Mouse (Mus musculus): ENCODE data around the gene Cdk5rap2. TPM values are rescaled to one million over a fixed set of nuclear protein-coding genes. Genes with fewer than 3 reads are reported as not detected.

The Cdk5rap2 gene
- polyA plus RNA-seq, 1 experiment from 2014 or later = 25.7 TPM

- no peak for ATAC-seq (ENCODE audit: insufficient number of reproducible peaks, insufficient read depth, low FRiP score, low read depth)
- H3K4me3 ChIP-seq (ENCODE audit: low read depth, low read length) = no peak overlapping the region
- no peaks in the 10 kb centered on the region for H3K9me3 ChIP-seq (ENCODE audit: control insufficient read depth, low read depth, low read length)
- H3K36me3 ChIP-seq (ENCODE audit: control insufficient read depth, insufficient read depth, low read length) = peaks cover 22% of the 10 kb centered on the region; the same call in 1 of the 2 replicates
- no peak overlapping the region for H3K9ac ChIP-seq (replicated peaks; ENCODE audit: low read depth, low read length)
- no peaks in the 10 kb centered on the region for H3K27me3 ChIP-seq (ENCODE audit: control insufficient read depth, insufficient read depth, low read length)
- H3K27ac ChIP-seq (ENCODE audit: low read length) = no peak overlapping the region
- 81% methylated on average over 5 of the region's 5 CpGs for WGBS
- no peak overlapping the region for H3K4me2 ChIP-seq (replicated peaks; ENCODE audit: low read depth, low read length)
- no peaks in the 10 kb centered on the region for H3K4me1 ChIP-seq (ENCODE audit: control insufficient read depth, insufficient read depth, low read length)
Observed at GRCm38 (mm10) chr4:70251782-70252181, 158.5 kb downstream of the Cdk5rap2 start.

GRCm38 (mm10) chr4:70245706-70246105, 164.5 kb downstream of the Cdk5rap2 start:
- H3K4me2 ChIP-seq (replicated peaks; ENCODE audit: low read depth, low read length) = no peak overlapping the region
- no peaks in the 10 kb centered on the region for H3K9me3 ChIP-seq (ENCODE audit: control insufficient read depth, low read depth, low read length)
- H3K27ac ChIP-seq (ENCODE audit: low read length) = no peak overlapping the region
- peaks cover 16% of the 10 kb centered on the region; the same call in 1 of the 2 replicates for H3K36me3 ChIP-seq (ENCODE audit: control insufficient read depth, insufficient read depth, low read length)
- WGBS = 70% methylated on average over 6 of the region's 6 CpGs
- no peaks in the 10 kb centered on the region for H3K4me1 ChIP-seq (ENCODE audit: control insufficient read depth, insufficient read depth, low read length)
- no peak overlapping the region for H3K4me3 ChIP-seq (ENCODE audit: low read depth, low read length)
- ATAC-seq (ENCODE audit: insufficient number of reproducible peaks, insufficient read depth, low FRiP score, low read depth) = no peak
- H3K27me3 ChIP-seq (ENCODE audit: control insufficient read depth, insufficient read depth, low read length) = no peaks in the 10 kb centered on the region
- no peak overlapping the region for H3K9ac ChIP-seq (replicated peaks; ENCODE audit: low read depth, low read length)

- H3K27me3 ChIP-seq (ENCODE audit: control insufficient read depth, insufficient read depth, low read length) = no peaks in the 10 kb centered on the region
- no peak for ATAC-seq (ENCODE audit: insufficient number of reproducible peaks, insufficient read depth, low FRiP score, low read depth)
- no peaks in the 10 kb centered on the region for H3K4me1 ChIP-seq (ENCODE audit: control insufficient read depth, insufficient read depth, low read length)
- H3K4me2 ChIP-seq (replicated peaks; ENCODE audit: low read depth, low read length) = no peak overlapping the region
- no peak overlapping the region for H3K4me3 ChIP-seq (ENCODE audit: low read depth, low read length)
- peaks cover 9% of the 10 kb centered on the region; the same call in 1 of the 2 replicates for H3K36me3 ChIP-seq (ENCODE audit: control insufficient read depth, insufficient read depth, low read length)
- WGBS = 49% methylated on average over 3 of the region's 3 CpGs
- H3K27ac ChIP-seq (ENCODE audit: low read length) = no peak overlapping the region
- no peaks in the 10 kb centered on the region for H3K9me3 ChIP-seq (ENCODE audit: control insufficient read depth, low read depth, low read length)
- no peak overlapping the region for H3K9ac ChIP-seq (replicated peaks; ENCODE audit: low read depth, low read length)
Observed at GRCm38 (mm10) chr4:70243561-70244120, 166.6 kb downstream of the Cdk5rap2 start.

- Histone ChIP-seq H3K4me1 (ENCODE audit: control insufficient read depth, insufficient read depth, low read length) (no peaks in the 10 kb centered on the region), H3K27ac (ENCODE audit: low read length) (no peak overlapping the region), H3K27me3 (ENCODE audit: control insufficient read depth, insufficient read depth, low read length) (no peaks in the 10 kb centered on the region), H3K36me3 (ENCODE audit: control insufficient read depth, insufficient read depth, low read length) (peaks cover 27% of the 10 kb centered on the region; the same call in 1 of the 2 replicates), H3K4me2 (replicated peaks; ENCODE audit: low read depth, low read length) (no peak overlapping the region), H3K4me3 (ENCODE audit: low read depth, low read length) (no peak overlapping the region), H3K9me3 (ENCODE audit: control insufficient read depth, low read depth, low read length) (no peaks in the 10 kb centered on the region), H3K9ac (replicated peaks; ENCODE audit: low read depth, low read length) (no peak overlapping the region)
- no peak for ATAC-seq (ENCODE audit: insufficient number of reproducible peaks, insufficient read depth, low FRiP score, low read depth)
- 90% methylated on average over 7 of the region's 7 CpGs for WGBS
Observed at GRCm38 (mm10) chr4:70239731-70240130, 170.5 kb downstream of the Cdk5rap2 start.

- no peak overlapping the region for H3K27ac ChIP-seq (ENCODE audit: low read length)
- H3K9ac ChIP-seq (replicated peaks; ENCODE audit: low read depth, low read length) = no peak overlapping the region
- no peak overlapping the region for H3K4me2 ChIP-seq (replicated peaks; ENCODE audit: low read depth, low read length)
- no peaks in the 10 kb centered on the region for H3K27me3 ChIP-seq (ENCODE audit: control insufficient read depth, insufficient read depth, low read length)
- no peaks in the 10 kb centered on the region for H3K4me1 ChIP-seq (ENCODE audit: control insufficient read depth, insufficient read depth, low read length)
- no peak overlapping the region for H3K4me3 ChIP-seq (ENCODE audit: low read depth, low read length)
- ATAC-seq (ENCODE audit: insufficient number of reproducible peaks, insufficient read depth, low FRiP score, low read depth) = no peak
- H3K9me3 ChIP-seq (ENCODE audit: control insufficient read depth, low read depth, low read length) = no peaks in the 10 kb centered on the region
- WGBS = 91% methylated on average over 6 of the region's 6 CpGs
- H3K36me3 ChIP-seq (ENCODE audit: control insufficient read depth, insufficient read depth, low read length) = peaks cover 23% of the 10 kb centered on the region; the same call in 1 of the 2 replicates
Observed at GRCm38 (mm10) chr4:70238862-70239261, 171.4 kb downstream of the Cdk5rap2 start.

- whole genome bisulfite sequencing = 89% methylated on average over 3 of the region's 3 CpGs
- no peaks in the 10 kb centered on the region for H3K27me3 ChIP-seq (ENCODE audit: control insufficient read depth, insufficient read depth, low read length)
- no peak overlapping the region for H3K9ac ChIP-seq (replicated peaks; ENCODE audit: low read depth, low read length)
- H3K27ac ChIP-seq (ENCODE audit: low read length) = no peak overlapping the region
- H3K4me3 ChIP-seq (ENCODE audit: low read depth, low read length) = no peak overlapping the region
- H3K4me1 ChIP-seq (ENCODE audit: control insufficient read depth, insufficient read depth, low read length) = no peaks in the 10 kb centered on the region
- peaks cover 12% of the 10 kb centered on the region; the same call in 1 of the 2 replicates for H3K36me3 ChIP-seq (ENCODE audit: control insufficient read depth, insufficient read depth, low read length)
- no peak for ATAC-seq (ENCODE audit: insufficient number of reproducible peaks, insufficient read depth, low FRiP score, low read depth)
- no peaks in the 10 kb centered on the region for H3K9me3 ChIP-seq (ENCODE audit: control insufficient read depth, low read depth, low read length)
- H3K4me2 ChIP-seq (replicated peaks; ENCODE audit: low read depth, low read length) = no peak overlapping the region
Observed at GRCm38 (mm10) chr4:70232383-70232782, 177.9 kb downstream of the Cdk5rap2 start.

GRCm38 (mm10) chr4:70229874-70230273, 180.4 kb downstream of the Cdk5rap2 start:
- Histone ChIP-seq H3K4me2 (replicated peaks; ENCODE audit: low read depth, low read length) (no peak overlapping the region), H3K36me3 (ENCODE audit: control insufficient read depth, insufficient read depth, low read length) (peaks cover 6% of the 10 kb centered on the region; the same call in 1 of the 2 replicates), H3K9me3 (ENCODE audit: control insufficient read depth, low read depth, low read length) (no peaks in the 10 kb centered on the region), H3K4me3 (ENCODE audit: low read depth, low read length) (no peak overlapping the region), H3K4me1 (ENCODE audit: control insufficient read depth, insufficient read depth, low read length) (no peaks in the 10 kb centered on the region), H3K27ac (ENCODE audit: low read length) (no peak overlapping the region), H3K27me3 (ENCODE audit: control insufficient read depth, insufficient read depth, low read length) (no peaks in the 10 kb centered on the region), H3K9ac (replicated peaks; ENCODE audit: low read depth, low read length) (no peak overlapping the region)
- WGBS = 91% methylated on average over 4 of the region's 4 CpGs
- ATAC-seq (ENCODE audit: insufficient number of reproducible peaks, insufficient read depth, low FRiP score, low read depth) = no peak

- no peak overlapping the region for H3K4me2 ChIP-seq (replicated peaks; ENCODE audit: low read depth, low read length)
- no peak overlapping the region for H3K27ac ChIP-seq (ENCODE audit: low read length)
- H3K9ac ChIP-seq (replicated peaks; ENCODE audit: low read depth, low read length) = no peak overlapping the region
- H3K27me3 ChIP-seq (ENCODE audit: control insufficient read depth, insufficient read depth, low read length) = no peaks in the 10 kb centered on the region
- no peak overlapping the region for H3K4me3 ChIP-seq (ENCODE audit: low read depth, low read length)
- WGBS = 71% methylated on average over 2 of the region's 2 CpGs
- no peaks in the 10 kb centered on the region for H3K4me1 ChIP-seq (ENCODE audit: control insufficient read depth, insufficient read depth, low read length)
- no peaks in the 10 kb centered on the region for H3K9me3 ChIP-seq (ENCODE audit: control insufficient read depth, low read depth, low read length)
- H3K36me3 ChIP-seq (ENCODE audit: control insufficient read depth, insufficient read depth, low read length) = peaks cover 4% of the 10 kb centered on the region
- no peak for ATAC-seq (ENCODE audit: insufficient number of reproducible peaks, insufficient read depth, low FRiP score, low read depth)
Observed at GRCm38 (mm10) chr4:70228350-70228749, 181.9 kb downstream of the Cdk5rap2 start.

- no peaks in the 10 kb centered on the region for H3K27me3 ChIP-seq (ENCODE audit: control insufficient read depth, insufficient read depth, low read length)
- H3K4me2 ChIP-seq (replicated peaks; ENCODE audit: low read depth, low read length) = no peak overlapping the region
- no peak for ATAC-seq (ENCODE audit: insufficient number of reproducible peaks, insufficient read depth, low FRiP score, low read depth)
- WGBS = 67% methylated on average over 3 of the region's 3 CpGs
- H3K9me3 ChIP-seq (ENCODE audit: control insufficient read depth, low read depth, low read length) = no peaks in the 10 kb centered on the region
- no peak overlapping the region for H3K4me3 ChIP-seq (ENCODE audit: low read depth, low read length)
- H3K27ac ChIP-seq (ENCODE audit: low read length) = no peak overlapping the region
- H3K4me1 ChIP-seq (ENCODE audit: control insufficient read depth, insufficient read depth, low read length) = no peaks in the 10 kb centered on the region
- H3K36me3 ChIP-seq (ENCODE audit: control insufficient read depth, insufficient read depth, low read length) = peaks cover 9% of the 10 kb centered on the region
- no peak overlapping the region for H3K9ac ChIP-seq (replicated peaks; ENCODE audit: low read depth, low read length)
Observed at GRCm38 (mm10) chr4:70227667-70228066, 182.6 kb downstream of the Cdk5rap2 start.

Data from stomach, embryonic 14.5 days (tissue).